Mouse (Mus musculus) thymus, adult 2 months (tissue): Measurements from ENCODE around the gene Gpr61. TPM values are rescaled to one million over a fixed set of nuclear protein-coding genes. Genes with fewer than 3 reads are reported as not detected.

Source experiments
- DNase-seq: peaks from one replicate; pipeline ENCODE4 v3.0.0; 2021
- H3K27ac ChIP-seq: fragments of 200-500 bp; 2 replicates; pipeline ENCODE4 v1.5.1; 2012; ENCODE audit warnings: low read length, control low read depth; ENCODE audit not compliant: control insufficient read depth, insufficient read depth
- H3K27me3 ChIP-seq: fragments of 200-500 bp; 2 replicates; pipeline ENCODE4 v1.6.1; 2012; ENCODE audit warnings: mild to moderate bottlenecking, low read length, moderate library complexity, mixed read lengths; ENCODE audit not compliant: control insufficient read depth, insufficient read depth
- H3K36me3 ChIP-seq: fragments of 200-500 bp; 2 replicates; pipeline ENCODE4 v1.6.1; 2012; ENCODE audit warnings: mild to moderate bottlenecking, low read length, moderate library complexity; ENCODE audit not compliant: control insufficient read depth, insufficient read depth
- H3K4me1 ChIP-seq: fragments of 200-500 bp; replicated peaks from 2 replicates; pipeline ENCODE4 v1.6.1; 2012; ENCODE audit warnings: low read length; ENCODE audit not compliant: control insufficient read depth, insufficient read depth
- H3K4me3 ChIP-seq: fragments of 200-500 bp; 2 replicates; pipeline ENCODE4 v1.5.1; 2012; ENCODE audit warnings: mild to moderate bottlenecking, low read length, control low read depth, moderate library complexity; ENCODE audit not compliant: control insufficient read depth, insufficient read depth
- CTCF ChIP-seq: fragments of 200-500 bp; IDR thresholded peaks from 2 replicates; pipeline ENCODE4 v1.5.1; 2012; ENCODE audit warnings: mild to moderate bottlenecking, control low read depth, low read length, moderate library complexity, borderline replicate concordance; ENCODE audit not compliant: control insufficient read depth, poor library complexity, insufficient read depth; ENCODE audit errors: extremely low read depth
- POLR2A ChIP-seq: fragments of 200-500 bp; IDR thresholded peaks from 2 replicates; pipeline ENCODE4 v1.6.1; 2012; ENCODE audit warnings: mild to moderate bottlenecking, low read length, control low read depth, moderate library complexity; ENCODE audit not compliant: control insufficient read depth, poor library complexity, insufficient read depth; ENCODE audit errors: extremely low read depth
- WGBS: fragments of 180-500 bp; shearing (Covaris S2); methylation state at CpG from one replicate; pipeline ENCODE4 v1.1.7; 2018; 5-methylcytosine and 5-hydroxymethylcytosine counted together
- polyA plus RNA-seq: library from polyadenylated mRNA; depleted of rRNA; stranded (reverse); fragments of >200 nt; gene quantifications from 2 replicates; pipeline ENCODE4 v1.2.3, GENCODE M21; 2012

Gene Gpr61
- polyA plus RNA-seq, 1 experiment = not detected

DNA sequence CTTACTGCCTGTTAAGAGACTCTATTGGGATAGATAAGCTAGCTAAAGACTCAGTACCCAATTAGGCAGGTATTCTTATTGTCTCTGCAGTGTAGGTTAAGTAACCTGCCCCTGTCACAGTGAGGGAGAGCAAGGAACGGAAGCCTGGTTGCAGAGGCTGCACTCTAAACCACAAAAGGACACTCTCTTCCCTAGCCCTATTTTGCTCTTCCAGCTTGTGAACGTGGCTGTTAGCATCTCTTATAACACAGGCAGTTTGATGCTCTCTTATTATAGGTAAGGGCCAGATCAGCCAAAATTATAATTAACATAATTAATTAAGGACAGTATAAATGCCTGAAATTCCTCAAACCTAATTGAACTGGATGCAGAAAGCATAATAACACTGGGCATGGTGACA lies 25.8 kb upstream of the Gpr61 start:
- no peak overlapping the region for H3K4me3 ChIP-seq
- 36% methylated on average over 2 of the region's 2 CpGs for WGBS
- H3K4me1 ChIP-seq = no peaks in the 10 kb centered on the region
- no peaks in the 10 kb centered on the region for H3K36me3 ChIP-seq
- TF ChIP-seq POLR2A (no peak), CTCF (no peak)
- no peak overlapping the region for H3K27ac ChIP-seq
- no peak for DNase-seq
- no peaks in the 10 kb centered on the region for H3K27me3 ChIP-seq

DNA sequence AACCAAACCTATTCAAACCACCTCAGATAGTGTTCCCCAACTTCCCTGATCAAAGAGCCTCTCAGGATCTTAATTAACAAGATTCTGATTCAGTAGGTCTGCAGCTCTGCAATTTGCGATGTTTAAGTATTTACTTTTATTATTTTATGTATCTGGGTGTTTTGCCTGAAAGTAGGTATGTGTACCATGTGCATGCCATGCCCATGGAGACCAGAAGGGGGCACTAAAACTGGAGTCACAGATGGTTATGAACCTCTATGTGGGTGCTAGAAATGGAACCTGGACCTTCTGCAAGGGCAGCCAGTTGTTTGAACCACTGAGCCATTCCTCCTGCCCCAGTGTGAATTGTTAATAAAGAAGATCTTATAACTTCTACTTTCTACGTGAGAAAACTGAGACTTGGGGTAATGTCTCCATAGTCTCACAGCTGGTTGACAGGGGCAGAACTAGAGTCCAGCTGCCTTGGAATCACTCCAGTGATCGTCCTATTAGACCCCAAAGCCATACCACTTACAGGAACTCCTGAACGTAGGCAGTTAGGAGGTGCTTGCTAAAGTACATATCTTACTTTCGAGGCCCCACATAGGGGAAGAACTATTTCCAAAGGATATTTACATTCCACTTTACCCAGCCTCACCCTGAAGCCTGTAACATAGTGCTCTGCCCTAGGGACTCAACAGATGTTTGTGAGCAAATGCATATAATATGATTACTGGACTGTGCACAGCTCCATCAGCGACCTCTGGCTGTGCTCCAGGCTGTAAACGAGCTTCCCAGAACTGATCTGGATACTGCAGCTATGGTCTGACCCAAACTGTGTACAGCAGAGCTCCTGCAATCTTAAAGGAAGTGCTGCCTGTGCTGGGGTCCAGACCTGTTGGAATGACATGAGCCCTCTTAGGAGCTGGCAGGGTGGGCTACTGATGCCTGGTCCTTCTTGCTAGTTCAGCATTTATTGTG lies 24.4 kb upstream of the Gpr61 start:
- H3K4me3 ChIP-seq = no peak overlapping the region
- TF ChIP-seq POLR2A = no peak
- no peak for TF ChIP-seq CTCF
- 93% methylated on average over 7 of the region's 7 CpGs for WGBS
- no peak for DNase-seq
- no peak overlapping the region for H3K27ac ChIP-seq
- H3K4me1 ChIP-seq = no peaks in the 10 kb centered on the region
- H3K27me3 ChIP-seq = no peaks in the 10 kb centered on the region
- no peaks in the 10 kb centered on the region for H3K36me3 ChIP-seq

DNA sequence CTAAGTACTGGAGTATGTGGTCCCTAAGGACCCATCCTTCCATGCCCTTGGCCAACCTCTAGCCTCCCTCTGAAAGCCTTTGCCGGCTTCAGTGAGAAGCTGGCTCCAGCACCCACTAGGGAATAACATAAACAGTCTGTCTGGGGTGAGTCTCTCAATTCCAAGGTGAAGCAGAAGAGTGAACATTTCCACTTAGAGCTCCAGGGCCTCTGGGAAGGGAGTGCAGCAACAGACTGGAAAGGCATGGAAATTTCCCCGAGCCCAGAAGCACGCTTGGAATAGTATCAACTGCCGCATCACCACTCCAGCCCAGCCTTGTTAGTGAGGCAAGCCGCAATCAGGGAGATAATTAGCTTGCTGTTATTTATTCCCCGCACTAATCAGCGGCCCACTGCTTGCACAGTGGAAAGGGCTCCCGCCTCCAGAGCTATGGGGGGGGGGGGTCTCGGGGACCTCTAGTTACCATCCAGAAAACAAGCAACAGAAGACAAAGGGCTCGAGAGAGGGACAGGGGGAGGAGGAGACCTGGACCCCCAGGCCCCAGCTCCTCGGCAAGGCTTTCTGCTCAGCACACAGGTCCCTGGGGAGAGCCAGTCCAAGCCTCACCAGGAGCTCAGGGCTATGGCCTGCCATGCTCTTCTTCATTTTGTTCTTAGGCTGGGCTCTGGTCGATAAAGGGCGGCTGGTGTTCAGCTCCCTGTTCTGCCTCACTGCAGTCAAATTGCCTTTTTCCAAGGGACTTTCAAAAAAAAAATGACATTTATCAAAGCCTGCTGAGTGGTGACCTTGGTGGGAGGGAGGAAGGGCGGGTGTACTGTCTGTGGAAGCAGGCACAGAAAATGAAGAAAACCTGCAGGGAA lies 20.2 kb upstream of the Gpr61 start:
- DNase-seq = no peak
- 75% methylated on average over 14 of the region's 14 CpGs for WGBS
- no peaks in the 10 kb centered on the region for H3K27me3 ChIP-seq

DNA sequence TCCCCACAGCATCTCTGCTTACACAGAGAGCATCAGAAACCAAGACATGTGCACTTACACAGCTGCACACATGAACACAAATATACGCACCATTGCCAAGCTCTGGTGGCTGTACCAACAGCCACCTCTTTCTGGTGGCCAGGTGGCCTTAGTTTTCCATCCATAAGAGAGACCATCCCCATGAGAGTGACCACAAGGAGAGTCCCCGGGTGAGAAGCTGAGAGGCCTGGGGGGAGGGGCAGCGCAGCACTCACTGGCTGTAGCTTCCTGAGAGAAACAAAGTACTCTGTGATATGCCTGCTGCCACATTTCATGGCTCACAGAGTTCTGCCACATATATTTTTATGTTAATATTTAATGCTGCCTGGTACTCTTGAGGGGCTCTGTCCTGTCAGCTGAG lies 14.5 kb upstream of the Gpr61 start:
- WGBS = 70% methylated on average over 3 of the region's 3 CpGs
- H3K27me3 ChIP-seq = no peaks in the 10 kb centered on the region
- 0 out of 2 replicates have a peak, but pooled peaks cover 5% of the 10 kb centered on the region for H3K4me1 ChIP-seq
- no peak for DNase-seq
- no peak overlapping the region for H3K27ac ChIP-seq
- H3K4me3 ChIP-seq = no peak overlapping the region
- H3K36me3 ChIP-seq = no peaks in the 10 kb centered on the region
- TF ChIP-seq CTCF (no peak), POLR2A (no peak)

More for the DNA sequence above, 20.2 kb upstream of the Gpr61 start:
- no peak overlapping the region for H3K27ac ChIP-seq
- TF ChIP-seq CTCF (no peak), POLR2A (no peak)
- no peak overlapping the region for H3K4me3 ChIP-seq
- H3K4me1 ChIP-seq = no peaks in the 10 kb centered on the region
- no peaks in the 10 kb centered on the region for H3K36me3 ChIP-seq

DNA sequence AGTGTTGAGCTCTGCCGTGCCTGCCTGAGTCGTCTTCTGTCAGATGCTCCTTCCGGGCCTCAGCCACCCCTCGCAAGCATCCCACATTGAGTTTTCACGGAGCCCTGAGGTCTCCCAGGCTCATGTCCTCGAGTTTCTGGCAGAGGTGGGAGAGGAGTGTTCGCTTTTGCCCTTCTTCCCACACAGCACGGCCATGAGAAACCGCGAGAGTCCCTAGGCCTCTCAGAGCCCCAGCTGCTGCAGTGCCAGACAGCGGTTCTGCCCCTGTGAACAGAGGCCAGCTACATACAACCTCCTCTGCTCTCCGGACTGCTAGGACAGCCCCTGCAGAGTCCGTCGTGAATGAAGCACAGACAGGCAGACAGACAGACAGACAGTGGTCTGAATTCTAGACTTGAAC lies 12.8 kb upstream of the Gpr61 start:
- 0 out of 2 replicates have a peak, but pooled peaks cover 5% of the 10 kb centered on the region for H3K4me1 ChIP-seq
- TF ChIP-seq POLR2A (no peak), CTCF (no peak)
- 79% methylated on average over 14 of the region's 14 CpGs for WGBS
- H3K27ac ChIP-seq = no peak overlapping the region
- H3K36me3 ChIP-seq = no peaks in the 10 kb centered on the region
- H3K27me3 ChIP-seq = no peaks in the 10 kb centered on the region
- DNase-seq = no peak
- no peak overlapping the region for H3K4me3 ChIP-seq
